Mouse (Mus musculus): ENCODE data around the gene Gm44503. TPM values are rescaled to one million over a fixed set of nuclear protein-coding genes. Genes with fewer than 3 reads are reported as not detected.
A peak's percentile ranks its signal among the peaks of the same experiment; 100 is the strongest.

Gene Gm44503
- total RNA-seq (2022) = not detected

GRCm38 (mm10) chr9:72958521-72959450 is at the start of gene Gm44503, which contains the start of gene Dyx1c1:
Gene Gm44503 (plus strand): TSS chr9:72958852.
Gene Dyx1c1 (plus strand): TSS chr9:72958785.
- DNase-seq (ENCODE audit: low spot score in 2 of 2) = peak; percentile 63 to 65

- no peak for DNase-seq (ENCODE audit: low spot score in 2 of 2)
Measured at GRCm38 (mm10) chr9:72911381-72911780, 47.3 kb upstream of the Gm44503 start.

GRCm38 (mm10) chr9:72913551-72913950 is 45.1 kb upstream of the Gm44503 start:
- no peak for DNase-seq (ENCODE audit: low spot score in 2 of 2)

GRCm38 (mm10) chr9:72915728-72916127 is 42.9 kb upstream of the Gm44503 start:
- no peak for DNase-seq (ENCODE audit: low spot score in 2 of 2)

- DNase-seq (ENCODE audit: low spot score in 2 of 2) = no peak
Measured at GRCm38 (mm10) chr9:72923068-72923467, 35.6 kb upstream of the Gm44503 start.

GRCm38 (mm10) chr9:72925021-72925934 is 33.4 kb upstream of the Gm44503 start, which contains the start of gene Pygo1:
Gene Pygo1 (plus strand): TSS chr9:72925645.
- DNase-seq (ENCODE audit: low spot score in 2 of 2) = peak in 1 of 2 experiments; percentile 44

GRCm38 (mm10) chr9:72925935-72926258 is 32.8 kb upstream of the Gm44503 start:
- DNase-seq (ENCODE audit: low spot score in 2 of 2) = no peak

GRCm38 (mm10) chr9:72931166-72931790 is 27.4 kb upstream of the Gm44503 start:
- peak; percentile 73 to 74 for DNase-seq (ENCODE audit: low spot score in 2 of 2)

GRCm38 (mm10) chr9:72935309-72935708 is 23.3 kb upstream of the Gm44503 start:
- DNase-seq (ENCODE audit: low spot score in 2 of 2) = no peak

GRCm38 (mm10) chr9:72936301-72936700 is 22.4 kb upstream of the Gm44503 start:
- DNase-seq (ENCODE audit: low spot score in 2 of 2) = no peak

- DNase-seq (ENCODE audit: low spot score in 2 of 2) = no peak
Measured at GRCm38 (mm10) chr9:72943424-72943823, 15.2 kb upstream of the Gm44503 start.

GRCm38 (mm10) chr9:72944286-72944685 is 14.4 kb upstream of the Gm44503 start:
- no peak for DNase-seq (ENCODE audit: low spot score in 2 of 2)

GRCm38 (mm10) chr9:72947010-72947409 is 11.6 kb upstream of the Gm44503 start:
- no peak for DNase-seq (ENCODE audit: low spot score in 2 of 2)

- no peak for DNase-seq (ENCODE audit: low spot score in 2 of 2)
Measured at GRCm38 (mm10) chr9:72949572-72949971, 9.1 kb upstream of the Gm44503 start.

- DNase-seq (ENCODE audit: low spot score in 2 of 2) = no peak
Measured at GRCm38 (mm10) chr9:72954746-72955145, 3.9 kb upstream of the Gm44503 start.

GRCm38 (mm10) chr9:72955546-72955945 is 3.1 kb upstream of the Gm44503 start:
- DNase-seq (ENCODE audit: low spot score in 2 of 2) = peak in 1 of 2 experiments; percentile 35

- no peak for DNase-seq (ENCODE audit: low spot score in 2 of 2)
Measured at GRCm38 (mm10) chr9:72961346-72961745, 2.7 kb downstream of the Gm44503 start.

- no peak for DNase-seq (ENCODE audit: low spot score in 2 of 2)
Measured at GRCm38 (mm10) chr9:72961959-72962358, 3.3 kb downstream of the Gm44503 start.

GRCm38 (mm10) chr9:72968349-72969061 is 9.9 kb downstream of the Gm44503 start:
- DNase-seq (ENCODE audit: low spot score in 2 of 2) = peak; percentile 86 to 89

GRCm38 (mm10) chr9:72969874-72970273 is 11.2 kb downstream of the Gm44503 start:
- no peak for DNase-seq (ENCODE audit: low spot score in 2 of 2)

GRCm38 (mm10) chr9:72972435-72972834 is 13.8 kb downstream of the Gm44503 start:
- DNase-seq (ENCODE audit: low spot score in 2 of 2) = no peak

Data from layer of hippocampus, adult 8-10 months (tissue).